Mouse (Mus musculus) lung, adult 2 months (tissue): ENCODE measurements around the gene Erap1. TPM values are rescaled to one million over a fixed set of nuclear protein-coding genes. Genes with fewer than 3 reads are reported as not detected.
"Not testable (repeated sequence)": the region's sequence is repeated elsewhere in the genome, so short reads cannot be mapped to it uniquely, and the experiment has no call there.

Experiments
- DNase-seq: peaks from one replicate; pipeline ENCODE4 v3.0.0; 2022
- H3K4me1 ChIP-seq: fragments of 200-500 bp; 2 replicates; pipeline ENCODE4 v1.6.1; 2011; ENCODE audit warnings: low read length; ENCODE audit not compliant: control insufficient read depth, insufficient read depth
- H3K4me3 ChIP-seq: fragments of 200-500 bp; replicated peaks from 2 replicates; pipeline ENCODE3; 2011; ENCODE audit warnings: low read depth, mild to moderate bottlenecking, control low read depth, low read length; ENCODE audit errors: extremely low read depth
- CTCF ChIP-seq: fragments of 200-500 bp; IDR thresholded peaks from 2 replicates; pipeline ENCODE4 v1.5.1; 2011; ENCODE audit warnings: mild to moderate bottlenecking, low read length, control low read depth; ENCODE audit not compliant: insufficient read depth
- POLR2A ChIP-seq: fragments of 200-500 bp; IDR thresholded peaks from 2 replicates; pipeline ENCODE4 v1.6.1; 2011; ENCODE audit warnings: low read depth, mild to moderate bottlenecking, control low read depth, low read length, borderline replicate concordance; ENCODE audit errors: extremely low read depth
- WGBS: fragments of 180-500 bp; shearing (Covaris S2); methylation state at CpG from one replicate; pipeline ENCODE4 v1.1.7; 2018; 5-methylcytosine and 5-hydroxymethylcytosine counted together
- polyA plus RNA-seq: library from polyadenylated mRNA; depleted of rRNA; stranded (reverse); fragments of >200 nt; gene quantifications from 2 replicates; pipeline ENCODE4 v1.2.3, GENCODE M21; 2012; rRNA removed

The Erap1 gene
- 11.2 and 24.1 TPM in 2 replicates for polyA plus RNA-seq

GRCm38 (mm10) chr13:74638793-74639711 is at the start of gene Erap1:
Erap1 (plus strand) TSS chr13:74639568.
- Histone ChIP-seq H3K4me3 (peak within 1 kb of the TSS; percentile 99), H3K4me1 (peaks cover 3% of the 10 kb centered on the region)
- DNase-seq: peak; percentile 14
- TF ChIP-seq POLR2A (no peak), CTCF (peak; percentile 48)
- under 1% methylated on average over 12 of the region's 12 CpGs for WGBS

- H3K4me3 ChIP-seq, H3K4me1 ChIP-seq: not testable (repeated sequence)
- WGBS: 60% methylated on average over 12 of the region's 12 CpGs
- peak; percentile 3 for DNase-seq
Measured at GRCm38 (mm10) chr13:74591401-74591821, 48.0 kb upstream of the Erap1 start.

DNA sequence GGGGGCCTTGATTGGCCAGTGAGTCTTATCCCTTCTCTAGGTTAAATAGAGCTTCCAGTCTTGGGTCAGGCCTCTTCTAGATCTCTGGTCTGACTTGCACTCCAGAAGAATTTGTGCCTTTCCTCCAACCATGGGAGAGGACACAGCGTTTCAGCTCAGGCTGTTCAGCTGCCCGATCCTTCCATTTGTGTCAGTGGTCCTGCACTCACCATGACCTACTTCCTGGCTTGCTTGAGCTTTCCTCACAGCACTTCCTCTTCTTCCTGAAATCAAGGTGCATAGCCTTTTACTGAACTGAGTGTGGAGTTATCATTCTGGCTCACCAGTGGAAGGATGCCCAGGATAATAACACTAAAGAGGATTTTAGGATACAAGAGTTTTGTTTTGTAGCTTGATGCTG is 47.5 kb upstream of the Erap1 start:
- DNase-seq, H3K4me1 ChIP-seq, H3K4me3 ChIP-seq: not testable (repeated sequence)
- 70% methylated on average over 2 of the region's 2 CpGs for WGBS

DNA sequence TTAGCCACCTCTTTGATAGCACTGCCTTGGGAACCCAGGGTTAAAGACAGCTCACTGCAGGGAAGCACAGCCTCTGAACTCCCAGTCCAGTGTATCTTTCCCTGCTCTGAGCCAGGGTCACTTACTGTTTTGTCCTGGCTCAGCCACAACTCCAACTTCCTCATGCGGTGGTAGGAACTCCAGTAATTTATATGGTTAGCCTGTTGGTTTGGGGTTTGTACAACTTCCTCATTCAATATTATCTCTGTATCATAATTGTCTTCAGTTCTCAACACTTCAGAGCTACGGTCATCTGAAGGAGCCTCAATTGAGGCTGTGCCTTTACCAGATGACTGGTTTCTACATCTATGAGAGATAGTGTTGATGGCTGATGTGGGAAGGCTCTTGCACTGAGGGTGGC is 42.3 kb upstream of the Erap1 start:
- H3K4me3 ChIP-seq, DNase-seq, H3K4me1 ChIP-seq: not testable (repeated sequence)
- 77% methylated on average over 2 of the region's 2 CpGs for whole genome bisulfite sequencing

DNA sequence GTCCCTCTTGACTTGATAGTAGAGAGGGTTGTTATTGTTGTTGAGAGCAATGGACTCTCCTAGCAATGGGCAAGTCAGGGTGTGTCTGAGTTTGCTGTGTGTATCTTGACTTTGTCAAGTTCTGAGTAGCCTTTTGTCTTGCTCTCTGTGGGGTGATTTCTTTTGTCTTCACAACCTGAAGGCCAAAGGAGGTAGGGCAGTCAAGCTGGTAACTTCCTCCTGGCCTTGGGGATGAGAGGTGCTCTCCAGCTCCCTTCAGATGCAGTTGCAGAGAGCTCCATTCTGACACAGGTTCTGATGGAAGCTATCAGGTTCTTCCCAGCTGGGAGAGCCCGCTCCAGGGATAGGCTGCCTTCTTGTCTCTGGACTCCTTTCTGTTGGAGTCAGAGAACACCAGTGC is 37.6 kb upstream of the Erap1 start:
- 87% methylated on average over 1 of the region's 1 CpGs for WGBS
- H3K4me3 ChIP-seq, H3K4me1 ChIP-seq, DNase-seq: not testable (repeated sequence)

DNA sequence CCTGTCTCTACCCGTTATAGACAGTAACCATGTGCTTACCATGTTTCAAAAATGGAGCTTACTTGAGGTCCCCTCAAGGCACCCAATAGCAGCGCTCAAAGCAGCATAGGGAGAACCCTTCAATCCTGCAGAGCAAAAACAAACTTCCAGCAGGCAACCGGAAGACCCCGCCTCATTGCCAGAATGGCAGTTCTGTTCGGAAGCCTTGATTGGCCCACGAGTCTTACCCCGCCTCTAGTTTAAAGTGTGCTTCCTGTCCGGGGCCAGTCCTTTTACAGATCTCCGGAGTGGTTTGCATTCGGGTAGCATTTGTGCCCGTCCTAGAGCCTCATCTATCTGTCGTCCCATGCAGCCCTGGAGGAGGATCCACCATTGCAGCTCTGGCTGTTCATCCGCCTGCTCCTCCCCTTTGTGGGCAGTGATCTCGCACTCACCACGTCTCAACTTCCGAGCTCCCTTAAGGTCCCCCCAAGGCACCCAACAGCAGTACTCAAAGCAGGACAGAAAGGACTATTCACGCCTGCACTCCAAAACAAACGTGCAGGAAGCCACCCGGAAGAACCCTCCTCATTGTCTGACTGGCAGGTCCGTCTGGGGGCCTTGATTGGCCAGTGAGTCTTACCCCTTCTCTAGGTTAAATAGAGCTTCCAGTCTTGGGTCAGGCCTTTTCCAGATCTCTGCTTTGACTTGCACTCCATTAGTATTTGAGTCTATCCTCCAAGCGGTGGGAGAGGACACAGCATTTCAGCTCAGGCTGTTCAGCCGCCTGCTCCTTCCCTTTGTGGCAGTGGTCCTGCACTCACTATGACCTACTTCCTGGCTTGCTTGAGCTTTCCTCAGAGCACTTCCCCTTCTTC is 22.0 kb upstream of the Erap1 start:
- peak; percentile 75 for DNase-seq
- peak overlapping the region; percentile 76 for H3K4me3 ChIP-seq
- peak; percentile 50; the same call in 1 of the 2 replicates for TF ChIP-seq POLR2A
- 9% methylated on average over 22 of the region's 22 CpGs for WGBS
- not testable (repeated sequence) for H3K4me1 ChIP-seq

DNA sequence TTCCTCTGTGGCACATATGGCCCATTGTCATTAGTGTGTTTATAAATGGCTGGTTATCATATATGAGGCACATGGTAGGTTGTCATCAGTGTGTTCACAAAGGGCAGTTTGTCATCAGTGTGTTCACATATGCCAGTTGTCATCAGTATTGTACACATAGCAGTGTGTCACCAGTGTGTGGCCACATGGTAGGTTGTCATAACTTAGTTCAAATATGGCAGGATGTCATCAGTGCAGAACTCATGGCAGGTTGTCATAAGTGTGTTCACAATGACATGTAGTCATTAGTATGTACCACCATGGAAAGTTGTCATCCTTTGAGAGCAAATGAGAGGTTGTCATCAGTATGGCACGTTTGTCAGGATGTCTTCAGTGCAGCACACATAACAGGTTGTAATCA is 7.0 kb upstream of the Erap1 start:
- WGBS: 44% methylated on average over 1 of the region's 1 CpGs
- TF ChIP-seq POLR2A: no peak
- TF ChIP-seq CTCF: no peak

DNA sequence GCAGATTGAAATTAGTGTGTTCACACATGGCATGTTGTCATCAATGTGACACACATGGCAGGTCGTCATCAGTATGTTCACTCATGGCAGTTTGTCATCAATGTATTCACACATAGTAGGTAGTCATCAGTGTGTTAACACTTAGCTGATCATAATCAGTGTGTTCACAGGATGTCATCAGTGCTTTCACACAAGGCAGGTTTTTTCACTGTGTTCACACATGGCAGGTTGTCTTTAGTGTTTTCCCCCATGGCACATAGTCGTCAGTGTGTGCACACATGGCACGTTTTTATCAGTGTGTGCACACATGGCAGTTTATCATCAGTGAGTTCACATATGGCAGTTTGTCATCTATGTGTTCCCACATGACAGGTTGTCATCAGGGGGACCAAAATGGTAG is 6.5 kb upstream of the Erap1 start:
- Histone ChIP-seq H3K4me1 (no peaks in the 10 kb centered on the region), H3K4me3 (no peak overlapping the region)
- no peak for DNase-seq
- TF ChIP-seq POLR2A (no peak), CTCF (no peak)
- WGBS: 73% methylated on average over 3 of the region's 3 CpGs

More for the DNA sequence above, 7.0 kb upstream of the Erap1 start:
- no peak for DNase-seq
- H3K4me3 ChIP-seq: no peak overlapping the region
- H3K4me1 ChIP-seq: no peaks in the 10 kb centered on the region

GRCm38 (mm10) chr13:74639712-74640522 is 549 bp downstream of the Erap1 start:
- WGBS: under 1% methylated on average over 46 of the region's 49 CpGs
- TF ChIP-seq CTCF (no peak), POLR2A (peak; percentile 60; the same call in 1 of the 2 replicates)
- DNase-seq: peak; percentile 87
- Histone ChIP-seq H3K4me1 (peaks cover 3% of the 10 kb centered on the region), H3K4me3 (peak overlapping the region; percentile 99)

- not testable (repeated sequence) for H3K4me1 ChIP-seq, DNase-seq
- peak overlapping the region; percentile 99 for H3K4me3 ChIP-seq
- 45% methylated on average over 3 of the region's 3 CpGs for WGBS
Measured at GRCm38 (mm10) chr13:74640523-74640920, 1.2 kb downstream of the Erap1 start.
